Mouse (Mus musculus) cerebellum, adult 2 months (tissue): Measurements from ENCODE around the gene Pum1.

Experiments used
- CTCF ChIP-seq: fragments of 200-500 bp; IDR thresholded peaks from 2 replicates; pipeline ENCODE4 v1.5.1; 2011; ENCODE audit warnings: low read depth, mild to moderate bottlenecking, control low read depth, low read length, moderate library complexity, borderline replicate concordance; ENCODE audit not compliant: insufficient read depth
- POLR2A ChIP-seq: fragments of 200-500 bp; IDR thresholded peaks from 2 replicates; pipeline ENCODE4 v1.6.1; 2011; ENCODE audit warnings: low read length, control low read depth, borderline replicate concordance; ENCODE audit not compliant: insufficient read depth

DNA sequence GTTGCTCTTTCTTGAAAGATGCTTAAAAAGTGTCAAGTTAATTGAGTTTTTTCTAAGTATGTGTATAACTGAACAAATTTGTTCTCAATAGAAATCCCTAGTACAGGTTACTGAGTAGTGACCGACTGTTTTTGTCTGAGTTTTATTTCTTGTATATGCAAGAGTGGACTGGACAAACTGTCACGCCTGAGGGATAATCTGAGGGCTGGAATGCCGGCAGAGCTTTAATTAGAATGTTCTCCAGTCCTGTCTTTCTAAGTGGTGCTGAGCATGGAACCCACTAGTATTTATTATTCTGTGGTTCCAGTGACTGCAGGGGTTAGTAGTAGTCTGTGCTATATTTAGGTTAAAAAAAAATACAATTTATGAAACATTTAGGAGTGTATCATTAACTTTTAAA lies 30.8 kb downstream of the Pum1 start:
- TF ChIP-seq CTCF = no peak
- TF ChIP-seq POLR2A = no peak
